Mouse (Mus musculus) lung, postnatal 0 days (tissue): Measurements from ENCODE around the gene Srxn1. TPM values are rescaled to one million over a fixed set of nuclear protein-coding genes. Genes with fewer than 3 reads are reported as not detected.
A peak's percentile ranks its signal among the peaks of the same experiment; 100 is the strongest.

Source experiments
- ATAC-seq: fragments of 200-750 bp; cut with Nextera tagmentation; 2 replicates; pipeline ENCODE4 v1.8.0; 2017; ENCODE audit warnings: moderate library complexity
- DNase-seq: peaks from one replicate; pipeline ENCODE4 v3.0.0-alpha.2; 2016; ENCODE audit warnings: low spot score
- H3K27ac ChIP-seq: fragments of 300-500 bp; sonication (generic); 2 replicates; pipeline ENCODE4 v1.5.1; 2014; ENCODE audit warnings: antibody characterized with exemption, mild to moderate bottlenecking, low read length, mixed read lengths
- H3K27me3 ChIP-seq: fragments of 300-500 bp; sonication (generic); replicated peaks from 2 replicates; pipeline ENCODE4 v1.6.1; 2014; ENCODE audit warnings: low read length, mixed read lengths; ENCODE audit not compliant: insufficient read depth
- H3K36me3 ChIP-seq: fragments of 300-500 bp; sonication (generic); 2 replicates; pipeline ENCODE4 v1.6.1; 2014; ENCODE audit warnings: low read length, mixed read lengths; ENCODE audit not compliant: insufficient read depth
- H3K4me1 ChIP-seq: fragments of 300-500 bp; sonication (generic); 2 replicates; pipeline ENCODE4 v1.6.1; 2014; ENCODE audit warnings: antibody characterized with exemption, low read depth, low read length, mixed read lengths; ENCODE audit not compliant: insufficient read depth
- H3K4me2 ChIP-seq: fragments of 300-500 bp; sonication (generic); replicated peaks from 2 replicates; pipeline ENCODE4 v1.6.1; 2014; ENCODE audit warnings: low read depth, mild to moderate bottlenecking, low read length, moderate library complexity, mixed read lengths
- H3K4me3 ChIP-seq: fragments of 300-500 bp; sonication (generic); 2 replicates; pipeline ENCODE4 v1.5.1; 2014; ENCODE audit warnings: low read depth, low read length
- H3K9ac ChIP-seq: fragments of 300-500 bp; sonication (generic); replicated peaks from 2 replicates; pipeline ENCODE4 v1.6.1; 2014; ENCODE audit warnings: low read depth, mild to moderate bottlenecking
- H3K9me3 ChIP-seq: fragments of 300-500 bp; sonication (generic); 2 replicates; pipeline ENCODE4 v1.6.1; 2016; ENCODE audit warnings: low read length, mixed read lengths
- CTCF ChIP-seq: IDR thresholded peaks from 2 replicates; pipeline ENCODE4 v1.5.1; 2016; ENCODE audit warnings: antibody characterized with exemption, mild to moderate bottlenecking
- EP300 ChIP-seq: IDR thresholded peaks from 2 replicates; pipeline ENCODE4 v1.6.1; 2016; ENCODE audit warnings: antibody characterized with exemption, mild to moderate bottlenecking, control low read depth
- WGBS: fragments of 180-500 bp; shearing (Covaris S2); extraction: QIAGEN DNeasy Blood & Tissue Kit; methylation state at CpG from one replicate; pipeline ENCODE4 v1.1.7; 2014; 5-methylcytosine and 5-hydroxymethylcytosine counted together
- polyA plus RNA-seq: library from polyadenylated mRNA; unstranded; fragments of >200 nt; fragmentation: Nextera tagmentation; extraction: Ambion mirVana; gene quantifications from 2 replicates; pipeline ENCODE4 v1.2.1, GENCODE M21; 2015

The Srxn1 gene
- polyA plus RNA-seq, 1 experiment from 2014 or later = 8.9 TPM

GRCm38 (mm10) chr2:152089078-152089477 is 16.2 kb upstream of the Srxn1 start:
- Histone ChIP-seq H3K9me3 (no peaks in the 10 kb centered on the region), H3K4me2 (no peak overlapping the region), H3K27ac (no peak overlapping the region), H3K36me3 (no peaks in the 10 kb centered on the region), H3K9ac (no peak overlapping the region), H3K4me3 (no peak overlapping the region), H3K27me3 (peaks cover 34% of the 10 kb centered on the region), H3K4me1 (no peaks in the 10 kb centered on the region)
- WGBS = 8% methylated on average over 4 of the region's 4 CpGs
- TF ChIP-seq CTCF = peak; percentile 80
- TF ChIP-seq EP300 = no peak
- DNase-seq (peak; percentile 33), ATAC-seq (no peak)

GRCm38 (mm10) chr2:152089581-152089980 is 15.7 kb upstream of the Srxn1 start:
- ATAC-seq (no peak), DNase-seq (no peak)
- no peak overlapping the region for H3K9ac ChIP-seq
- H3K27me3 ChIP-seq = peaks cover 35% of the 10 kb centered on the region
- H3K4me1 ChIP-seq = no peaks in the 10 kb centered on the region
- 71% methylated on average over 5 of the region's 5 CpGs for WGBS
- H3K4me3 ChIP-seq = no peak overlapping the region
- H3K4me2 ChIP-seq = no peak overlapping the region
- no peak overlapping the region for H3K27ac ChIP-seq
- H3K36me3 ChIP-seq = no peaks in the 10 kb centered on the region
- TF ChIP-seq CTCF (no peak), EP300 (no peak)
- H3K9me3 ChIP-seq = no peaks in the 10 kb centered on the region

DNA sequence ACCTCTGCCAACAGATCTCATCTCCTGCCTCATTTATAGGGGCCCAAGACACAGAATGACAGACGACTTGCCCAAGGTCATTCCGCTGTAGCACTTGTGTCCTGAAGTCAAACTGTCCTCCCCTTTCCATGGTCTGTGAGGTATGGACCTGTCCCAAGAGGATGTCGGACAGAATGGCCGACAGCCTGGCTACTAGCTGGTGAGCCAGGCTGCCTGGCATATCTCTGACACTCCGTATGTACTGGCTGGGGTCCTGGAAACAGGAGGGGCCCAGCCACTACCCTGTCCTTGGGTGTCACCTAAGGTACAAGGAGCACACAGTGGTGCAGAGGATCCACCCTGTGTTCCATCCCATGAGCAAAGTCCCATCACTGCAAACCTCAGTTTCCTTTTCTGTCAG is 14.8 kb upstream of the Srxn1 start:
- H3K4me2 ChIP-seq = no peak overlapping the region
- H3K9me3 ChIP-seq = no peaks in the 10 kb centered on the region
- no peak overlapping the region for H3K4me3 ChIP-seq
- no peak for ATAC-seq
- H3K36me3 ChIP-seq = no peaks in the 10 kb centered on the region
- TF ChIP-seq CTCF (no peak), EP300 (no peak)
- H3K4me1 ChIP-seq = no peaks in the 10 kb centered on the region
- H3K9ac ChIP-seq = no peak overlapping the region
- 75% methylated on average over 5 of the region's 5 CpGs for WGBS
- DNase-seq = no peak
- no peak overlapping the region for H3K27ac ChIP-seq
- peaks cover 40% of the 10 kb centered on the region for H3K27me3 ChIP-seq

GRCm38 (mm10) chr2:152091342-152092056 is 13.8 kb upstream of the Srxn1 start:
- no peak for TF ChIP-seq EP300
- no peak for TF ChIP-seq CTCF
- no peak for DNase-seq
- WGBS = 29% methylated on average over 12 of the region's 12 CpGs
- Histone ChIP-seq H3K9me3 (no peaks in the 10 kb centered on the region), H3K4me3 (no peak overlapping the region), H3K4me2 (no peak overlapping the region), H3K36me3 (no peaks in the 10 kb centered on the region), H3K27me3 (peaks cover 40% of the 10 kb centered on the region), H3K9ac (no peak overlapping the region), H3K4me1 (no peaks in the 10 kb centered on the region), H3K27ac (no peak overlapping the region)
- ATAC-seq = no peak

DNA sequence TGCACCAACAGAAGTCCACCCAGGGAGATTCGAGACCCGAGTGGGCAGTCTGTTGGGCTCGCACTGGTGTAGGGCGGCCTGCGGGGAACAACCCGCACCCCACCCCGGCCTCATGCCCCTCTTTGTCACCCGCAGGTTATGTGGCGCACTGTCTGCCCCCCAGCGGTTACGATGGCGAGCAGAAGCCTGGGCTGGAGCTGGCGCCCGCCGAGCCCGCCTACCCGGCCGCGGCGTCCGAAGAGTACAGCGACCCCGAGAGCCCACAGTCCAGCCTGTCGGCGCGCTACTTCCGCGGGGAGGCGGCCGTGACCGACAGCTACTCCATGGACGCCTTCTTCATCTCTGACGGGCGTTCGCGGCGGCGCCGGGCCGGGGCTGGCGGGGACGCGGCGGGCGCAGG is 12.4 kb upstream of the Srxn1 start:
- H3K36me3 ChIP-seq = no peaks in the 10 kb centered on the region
- WGBS = 8% methylated on average over 33 of the region's 45 CpGs

DNA sequence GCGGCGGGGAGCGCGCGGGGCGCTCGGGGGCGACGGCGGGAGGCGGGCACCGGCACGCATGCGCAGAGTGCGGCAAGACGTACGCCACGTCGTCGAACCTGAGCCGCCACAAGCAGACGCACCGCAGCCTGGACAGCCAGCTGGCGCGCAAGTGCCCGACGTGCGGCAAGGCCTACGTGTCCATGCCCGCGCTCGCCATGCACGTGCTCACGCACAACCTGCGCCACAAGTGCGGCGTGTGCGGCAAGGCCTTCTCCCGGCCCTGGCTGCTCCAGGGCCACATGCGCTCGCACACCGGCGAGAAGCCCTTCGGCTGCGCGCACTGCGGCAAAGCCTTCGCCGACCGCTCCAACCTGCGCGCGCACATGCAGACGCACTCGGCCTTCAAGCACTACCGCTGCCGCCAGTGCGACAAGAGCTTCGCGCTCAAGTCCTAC is 11.9 kb upstream of the Srxn1 start:
- DNase-seq (no peak), ATAC-seq (no peak)
- no peaks in the 10 kb centered on the region for H3K4me1 ChIP-seq
- peaks cover 40% of the 10 kb centered on the region for H3K27me3 ChIP-seq
- no peak overlapping the region for H3K9ac ChIP-seq
- no peaks in the 10 kb centered on the region for H3K9me3 ChIP-seq
- no peak for TF ChIP-seq CTCF
- no peak for TF ChIP-seq EP300
- H3K36me3 ChIP-seq = no peaks in the 10 kb centered on the region
- peak overlapping the region; percentile 15; the same call in 1 of the 2 replicates for H3K4me3 ChIP-seq
- 6% methylated on average over 27 of the region's 60 CpGs for WGBS
- H3K4me2 ChIP-seq = peak overlapping the region; percentile 46
- H3K27ac ChIP-seq = no peak overlapping the region

More for the DNA sequence above, 12.4 kb upstream of the Srxn1 start:
- Histone ChIP-seq H3K9ac (no peak overlapping the region), H3K4me1 (no peaks in the 10 kb centered on the region), H3K9me3 (no peaks in the 10 kb centered on the region), H3K27me3 (peaks cover 40% of the 10 kb centered on the region), H3K27ac (no peak overlapping the region), H3K4me2 (peak overlapping the region; percentile 46), H3K4me3 (peak overlapping the region; percentile 15; the same call in 1 of the 2 replicates)
- DNase-seq (no peak), ATAC-seq (no peak)
- TF ChIP-seq CTCF (no peak), EP300 (no peak)
